Mouse (Mus musculus) midbrain, embryonic 16.5 days (tissue): ENCODE data around the gene BC025920. TPM values are rescaled to one million over a fixed set of nuclear protein-coding genes. Genes with fewer than 3 reads are reported as not detected.

ENCODE experiments used
- ATAC-seq: fragments of 200-750 bp; cut with Nextera tagmentation; 2 replicates; pipeline ENCODE4 v1.8.0; 2017; ENCODE audit warnings: moderate TSS enrichment
- H3K27ac ChIP-seq: fragments of 300-500 bp; sonication (generic); 2 replicates; pipeline ENCODE4 v1.5.1; 2014; ENCODE audit warnings: mild to moderate bottlenecking, low read length, mixed read lengths
- H3K27me3 ChIP-seq: fragments of 300-500 bp; sonication (generic); 2 replicates; pipeline ENCODE4 v1.6.1; 2014; ENCODE audit warnings: low read depth, low read length, mixed read lengths; ENCODE audit not compliant: control insufficient read depth, insufficient read depth
- H3K36me3 ChIP-seq: fragments of 300-500 bp; sonication (generic); 2 replicates; pipeline ENCODE4 v1.6.1; 2014; ENCODE audit warnings: mild to moderate bottlenecking, low read length, moderate library complexity, mixed read lengths; ENCODE audit not compliant: control insufficient read depth, insufficient read depth
- H3K4me1 ChIP-seq: fragments of 300-500 bp; sonication (generic); 2 replicates; pipeline ENCODE4 v1.6.1; 2014; ENCODE audit warnings: mild to moderate bottlenecking, low read length, mixed read lengths; ENCODE audit not compliant: control insufficient read depth, insufficient read depth
- H3K4me2 ChIP-seq: fragments of 300-500 bp; sonication (generic); 2 replicates; pipeline ENCODE4 v1.6.1; 2014; ENCODE audit warnings: mild to moderate bottlenecking, low read length, mixed read lengths
- H3K4me3 ChIP-seq: fragments of 300-500 bp; sonication (generic); 2 replicates; pipeline ENCODE4 v1.5.1; 2014; ENCODE audit warnings: low read depth, mild to moderate bottlenecking, low read length, moderate library complexity, mixed read lengths
- H3K9ac ChIP-seq: fragments of 300-500 bp; sonication (generic); 2 replicates; pipeline ENCODE4 v1.6.1; 2014; ENCODE audit warnings: low read depth, low read length, mixed read lengths
- H3K9me3 ChIP-seq: fragments of 300-500 bp; sonication (generic); replicated peaks from 2 replicates; pipeline ENCODE4 v1.6.1; 2014; ENCODE audit warnings: mild to moderate bottlenecking, low read length, mixed read lengths; ENCODE audit not compliant: control insufficient read depth, poor library complexity, severe bottlenecking
- WGBS: fragments of 180-500 bp; shearing (Covaris S2); extraction: QIAGEN DNeasy Blood & Tissue Kit; methylation state at CpG from one replicate; pipeline ENCODE4 v1.1.7; 2014; 5-methylcytosine and 5-hydroxymethylcytosine counted together
- polyA plus RNA-seq: library from polyadenylated mRNA; unstranded; fragments of >200 nt; fragmentation: Nextera tagmentation; extraction: Ambion mirVana; gene quantifications from 2 replicates; pipeline ENCODE4 v1.2.1, GENCODE M21; 2015

The BC025920 gene
- polyA plus RNA-seq, 1 experiment from 2014 or later, result 2.0 TPM

DNA sequence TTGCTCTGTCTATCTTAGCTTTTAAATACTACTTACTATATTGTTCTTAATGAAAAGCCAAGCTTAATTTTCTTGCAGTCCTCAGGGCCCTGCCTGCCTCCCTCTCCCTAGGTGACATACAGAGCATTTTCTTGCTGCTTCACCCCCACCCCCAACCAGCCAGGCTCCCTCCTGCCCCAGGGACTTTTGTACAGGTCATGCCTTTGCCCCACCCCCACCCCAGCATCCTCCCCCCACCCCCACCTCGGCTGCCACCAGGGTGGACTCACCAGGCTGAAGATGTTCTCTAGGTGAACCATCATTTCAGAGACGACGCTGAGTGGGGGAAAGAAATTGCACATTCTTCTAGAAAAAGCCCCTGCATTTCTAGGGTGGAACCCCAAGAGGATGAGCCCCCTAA, 7.7 kb upstream of the BC025920 start:
- H3K4me3 ChIP-seq, result no peak overlapping the region
- H3K27ac ChIP-seq, result no peak overlapping the region
- H3K27me3 ChIP-seq, result peaks cover 24% of the 10 kb centered on the region
- H3K4me2 ChIP-seq, result no peak overlapping the region
- H3K4me1 ChIP-seq, result peaks cover 39% of the 10 kb centered on the region
- 49% methylated on average over 3 of the region's 3 CpGs for WGBS
- no peak overlapping the region for H3K9ac ChIP-seq
- no peak for ATAC-seq
- no peaks in the 10 kb centered on the region for H3K36me3 ChIP-seq
- H3K9me3 ChIP-seq, result no peaks in the 10 kb centered on the region

DNA sequence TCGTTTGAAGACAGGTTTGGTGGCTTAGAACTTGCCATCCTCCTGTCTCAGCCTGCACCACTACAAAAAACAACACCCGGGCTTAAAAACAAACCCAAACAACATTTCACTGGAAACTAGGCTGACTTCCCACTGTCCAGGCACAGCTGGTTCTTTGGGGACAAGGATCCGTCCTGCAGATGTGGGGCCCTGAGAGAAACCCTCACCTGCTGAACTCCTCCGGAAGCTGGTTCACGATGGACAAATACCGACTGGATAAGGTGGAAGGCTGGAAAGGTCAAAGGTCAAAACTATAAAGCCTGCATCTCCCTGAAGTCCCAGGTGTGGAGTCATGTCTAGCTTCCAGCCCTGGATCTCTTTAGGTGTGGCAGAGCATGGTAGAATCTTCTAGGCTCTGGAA, 7.2 kb upstream of the BC025920 start:
- no peak overlapping the region for H3K4me3 ChIP-seq
- H3K9ac ChIP-seq, result no peak overlapping the region
- no peaks in the 10 kb centered on the region for H3K9me3 ChIP-seq
- peaks cover 21% of the 10 kb centered on the region for H3K27me3 ChIP-seq
- WGBS, result 63% methylated on average over 6 of the region's 6 CpGs
- no peak for ATAC-seq
- H3K4me2 ChIP-seq, result no peak overlapping the region
- H3K4me1 ChIP-seq, result peaks cover 39% of the 10 kb centered on the region
- no peaks in the 10 kb centered on the region for H3K36me3 ChIP-seq
- no peak overlapping the region for H3K27ac ChIP-seq

DNA sequence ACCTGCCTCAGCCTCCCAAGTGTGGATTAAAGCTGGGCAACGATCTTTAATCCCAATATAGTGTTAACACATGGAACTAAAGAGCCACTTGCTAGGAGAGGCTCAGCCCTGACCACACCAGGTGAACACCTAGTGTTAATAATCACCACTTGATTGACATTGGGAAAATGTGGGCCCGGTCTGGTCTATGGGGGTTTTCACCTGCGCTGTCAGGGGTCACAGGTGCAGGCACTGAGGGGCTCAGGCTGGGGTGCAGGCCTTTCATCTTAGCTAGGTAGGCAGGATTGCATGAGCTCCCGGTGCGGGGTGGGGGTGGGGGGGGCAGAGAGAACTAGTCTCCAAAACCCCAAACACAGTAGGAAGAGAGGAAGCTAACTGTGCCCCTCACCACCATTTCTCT, 6.4 kb upstream of the BC025920 start:
- no peak overlapping the region for H3K27ac ChIP-seq
- no peak overlapping the region for H3K4me3 ChIP-seq
- peaks cover 39% of the 10 kb centered on the region for H3K4me1 ChIP-seq
- no peak for ATAC-seq
- no peak overlapping the region for H3K4me2 ChIP-seq
- 86% methylated on average over 5 of the region's 5 CpGs for WGBS
- H3K36me3 ChIP-seq, result no peaks in the 10 kb centered on the region
- H3K9me3 ChIP-seq, result no peaks in the 10 kb centered on the region
- no peak overlapping the region for H3K9ac ChIP-seq
- peaks cover 14% of the 10 kb centered on the region for H3K27me3 ChIP-seq

DNA sequence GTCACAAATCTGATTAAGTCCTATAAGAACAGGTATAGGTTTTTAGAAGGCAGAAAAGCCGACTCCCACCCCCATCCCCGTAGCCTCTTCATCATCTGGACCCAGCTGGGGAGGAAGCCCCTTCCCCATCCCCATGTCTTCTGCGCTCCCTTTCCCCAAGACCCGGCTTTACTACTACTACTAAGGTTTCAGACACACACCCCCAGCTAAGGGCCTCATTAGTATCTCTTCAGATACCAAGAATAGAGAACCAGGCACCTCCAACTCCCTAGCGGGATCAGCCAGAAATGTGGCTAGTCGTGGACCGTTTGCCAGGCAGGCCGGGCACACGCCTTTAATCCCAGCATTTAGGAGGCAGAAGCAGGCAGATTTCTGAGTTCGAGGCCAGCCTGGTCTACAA, 6.0 kb upstream of the BC025920 start:
- H3K9me3 ChIP-seq, result no peaks in the 10 kb centered on the region
- peaks cover 9% of the 10 kb centered on the region; the same call in 1 of the 2 replicates for H3K27me3 ChIP-seq
- H3K27ac ChIP-seq, result no peak overlapping the region
- no peak overlapping the region for H3K4me3 ChIP-seq
- H3K4me2 ChIP-seq, result no peak overlapping the region
- H3K4me1 ChIP-seq, result peaks cover 40% of the 10 kb centered on the region
- 52% methylated on average over 10 of the region's 10 CpGs for WGBS
- ATAC-seq, result no peak
- H3K36me3 ChIP-seq, result no peaks in the 10 kb centered on the region
- H3K9ac ChIP-seq, result no peak overlapping the region

DNA sequence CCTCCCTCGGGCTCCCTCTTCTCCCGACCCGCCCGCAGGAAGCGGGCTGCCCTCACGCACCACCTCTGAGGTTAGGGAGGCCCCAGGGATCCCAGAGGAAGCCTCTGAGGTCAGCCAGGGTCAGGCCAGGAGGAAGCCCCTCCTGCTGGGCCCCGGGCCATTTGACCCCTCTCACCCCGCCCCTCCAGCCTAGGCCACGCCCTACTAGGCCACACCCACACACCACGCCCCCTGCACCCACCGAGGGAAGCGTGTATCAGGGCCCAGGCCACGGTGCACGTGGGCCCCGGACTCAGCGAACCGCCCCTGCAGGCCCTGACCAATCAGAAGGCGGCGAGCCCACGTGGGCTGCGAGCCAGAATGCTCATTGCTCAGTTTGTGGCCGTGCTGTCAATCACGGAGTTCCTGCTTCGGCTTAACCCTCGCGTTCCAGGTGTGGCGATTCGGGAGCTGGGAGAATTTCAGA, 5.3 kb upstream of the BC025920 start, which contains the start of gene Tle6:
Tle6 (minus strand) TSS at position 336 of the 466 bp plus-strand sequence.
- peak; percentile 69 for ATAC-seq
- Histone ChIP-seq H3K9me3 (no peaks in the 10 kb centered on the region), H3K4me1 (peaks cover 34% of the 10 kb centered on the region), H3K4me2 (peak within 1 kb of the TSS; percentile 72), H3K4me3 (peak within 1 kb of the TSS; percentile 27), H3K27me3 (peaks cover 7% of the 10 kb centered on the region; the same call in 1 of the 2 replicates), H3K36me3 (no peaks in the 10 kb centered on the region), H3K27ac (no peak within 1 kb of the TSS), H3K9ac (peak within 1 kb of the TSS; percentile 38; the same call in 1 of the 2 replicates)
- under 1% methylated on average over 28 of the region's 28 CpGs for WGBS

DNA sequence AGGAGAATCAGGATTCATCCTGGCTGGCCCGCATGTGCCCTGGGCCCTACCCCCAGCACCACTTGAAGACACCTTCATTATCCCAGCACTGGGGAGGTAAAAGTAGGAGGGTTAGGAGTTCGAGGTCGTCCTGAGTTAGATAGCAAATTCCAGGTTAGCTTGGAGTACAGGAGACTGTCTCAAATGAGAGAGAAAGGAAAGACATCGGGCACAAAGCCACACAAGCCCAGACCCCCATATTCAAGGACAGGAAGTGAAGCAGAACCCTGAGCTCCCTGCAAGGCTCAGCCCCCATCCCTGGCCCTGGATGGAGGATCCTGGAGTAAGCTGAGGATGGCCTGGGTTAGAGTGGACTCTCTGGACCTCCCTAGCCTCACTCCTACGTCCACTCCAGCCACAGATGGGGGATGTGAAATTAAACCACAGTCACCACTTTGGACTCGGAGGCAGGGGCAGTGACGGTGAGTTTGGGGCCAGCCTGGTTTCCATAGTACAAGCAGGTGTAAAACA, 4.6 kb upstream of the BC025920 start:
- WGBS, result 10% methylated on average over 7 of the region's 7 CpGs
- H3K27me3 ChIP-seq, result peaks cover 7% of the 10 kb centered on the region; the same call in 1 of the 2 replicates
- peaks cover 29% of the 10 kb centered on the region for H3K4me1 ChIP-seq
- no peak overlapping the region for H3K27ac ChIP-seq
- ATAC-seq, result no peak
- no peak overlapping the region for H3K4me3 ChIP-seq
- no peak overlapping the region for H3K9ac ChIP-seq
- H3K9me3 ChIP-seq, result no peaks in the 10 kb centered on the region
- peak overlapping the region; percentile 72 for H3K4me2 ChIP-seq
- H3K36me3 ChIP-seq, result no peaks in the 10 kb centered on the region

DNA sequence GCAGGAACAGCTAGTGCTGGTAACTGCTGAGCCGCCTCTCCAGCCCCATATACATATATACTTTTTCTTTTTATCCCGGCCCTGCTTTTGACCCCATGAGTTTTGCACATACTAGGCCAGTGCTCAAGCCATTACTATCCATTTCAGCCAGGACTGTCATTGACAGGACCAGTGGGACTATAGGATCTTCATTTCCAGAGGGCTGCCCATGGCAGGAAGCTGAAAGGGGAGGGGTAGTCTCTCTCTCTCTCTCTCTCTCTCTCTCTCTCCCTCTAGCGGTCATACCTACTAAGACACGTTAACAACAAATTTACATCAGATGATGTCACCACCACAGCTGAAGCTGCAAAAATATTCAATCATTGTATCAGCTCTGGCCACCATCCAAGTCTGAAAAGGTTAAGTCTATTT, 3.3 kb upstream of the BC025920 start:
- Histone ChIP-seq H3K4me3 (no peak overlapping the region), H3K4me1 (peaks cover 25% of the 10 kb centered on the region), H3K27me3 (peaks cover 7% of the 10 kb centered on the region; the same call in 1 of the 2 replicates), H3K36me3 (no peaks in the 10 kb centered on the region), H3K9me3 (no peaks in the 10 kb centered on the region), H3K4me2 (no peak overlapping the region), H3K27ac (no peak overlapping the region; the same call in 1 of the 2 replicates), H3K9ac (no peak overlapping the region)
- 19% methylated on average over 4 of the region's 4 CpGs for WGBS
- ATAC-seq, result no peak

DNA sequence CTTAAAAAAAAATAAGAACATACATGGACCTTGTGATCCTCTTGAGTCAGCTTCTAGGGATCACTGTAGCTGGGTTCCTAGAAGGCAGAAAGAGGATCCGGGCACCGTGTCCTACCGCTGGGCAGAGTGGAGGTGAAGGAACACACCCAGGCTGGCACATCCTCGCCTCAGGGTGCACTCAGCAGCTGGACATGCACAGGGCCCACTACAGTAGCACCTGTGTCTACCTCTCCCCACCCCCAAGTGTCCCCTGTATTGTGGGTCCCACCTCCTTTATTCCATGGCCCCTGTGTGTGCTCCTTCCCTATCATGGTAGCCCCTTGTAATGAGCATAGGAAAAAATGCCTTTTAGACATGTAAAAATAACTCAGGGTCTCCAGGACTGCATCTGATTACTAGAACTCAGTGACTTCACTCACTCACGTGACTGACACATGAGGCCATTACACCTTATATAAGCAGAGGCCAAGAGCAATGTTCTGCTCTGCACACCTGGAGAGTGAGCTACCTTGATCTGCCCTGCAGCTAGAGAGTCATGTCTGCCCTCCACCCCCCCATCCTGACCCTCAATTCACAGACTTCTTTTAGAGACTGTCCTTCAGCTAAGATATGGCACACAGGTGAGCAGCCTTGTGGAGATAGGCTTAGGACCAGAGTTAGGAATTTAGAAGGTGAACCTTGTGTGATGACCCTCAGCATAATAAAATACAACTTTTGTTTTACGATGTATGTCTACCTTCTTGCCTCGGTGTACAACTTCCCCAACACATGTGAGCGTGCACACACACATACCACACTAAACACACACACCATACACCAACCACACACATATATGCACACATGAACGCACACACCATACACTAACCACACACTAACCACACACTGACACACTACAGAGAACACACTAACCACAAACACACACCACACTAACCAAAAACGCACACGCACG, 1.8 kb upstream of the BC025920 start:
- H3K27ac ChIP-seq, result no peak overlapping the region
- no peak overlapping the region for H3K9ac ChIP-seq
- H3K4me2 ChIP-seq, result peak overlapping the region; percentile 16
- no peak overlapping the region for H3K4me3 ChIP-seq
- H3K9me3 ChIP-seq, result no peaks in the 10 kb centered on the region
- WGBS, result 83% methylated on average over 12 of the region's 12 CpGs
- H3K4me1 ChIP-seq, result peaks cover 25% of the 10 kb centered on the region
- ATAC-seq, result peak; percentile 3; the same call in 1 of the 2 replicates
- H3K27me3 ChIP-seq, result peaks cover 7% of the 10 kb centered on the region; the same call in 1 of the 2 replicates
- no peaks in the 10 kb centered on the region for H3K36me3 ChIP-seq
